Mouse (Mus musculus) kidney, postnatal 0 days (tissue): ENCODE data around the gene Zhx3. TPM values are rescaled to one million over a fixed set of nuclear protein-coding genes. Genes with fewer than 3 reads are reported as not detected.

ENCODE experiments used
- ATAC-seq: fragments of 200-750 bp; cut with Nextera tagmentation; replicated peaks from 2 replicates; pipeline ENCODE4 v1.8.0; 2017; ENCODE audit warnings: low read depth, moderate number of reproducible peaks, moderate TSS enrichment, moderate library complexity; ENCODE audit not compliant: low FRiP score
- DNase-seq: peaks from one replicate; pipeline ENCODE4 v3.0.0-alpha.2; 2016; ENCODE audit warnings: low spot score
- H3K27ac ChIP-seq: fragments of 300-500 bp; sonication (generic); 2 replicates; pipeline ENCODE4 v1.5.1; 2014; ENCODE audit warnings: mild to moderate bottlenecking
- H3K27me3 ChIP-seq: fragments of 300-500 bp; sonication (generic); 2 replicates; pipeline ENCODE4 v1.6.1; 2014; ENCODE audit warnings: low read length, mixed read lengths; ENCODE audit not compliant: insufficient read depth
- H3K36me3 ChIP-seq: fragments of 300-500 bp; sonication (generic); 2 replicates; pipeline ENCODE4 v1.6.1; 2014; ENCODE audit warnings: low read length, mixed read lengths; ENCODE audit not compliant: insufficient read depth
- H3K4me1 ChIP-seq: fragments of 300-500 bp; sonication (generic); replicated peaks from 2 replicates; pipeline ENCODE4 v1.6.1; 2014; ENCODE audit warnings: antibody characterized with exemption, low read length, mixed read lengths; ENCODE audit not compliant: insufficient read depth
- H3K4me2 ChIP-seq: fragments of 300-500 bp; sonication (generic); 2 replicates; pipeline ENCODE4 v1.6.1; 2014; ENCODE audit warnings: mild to moderate bottlenecking, low read length, moderate library complexity, mixed read lengths
- H3K4me3 ChIP-seq: fragments of 300-500 bp; sonication (generic); replicated peaks from 2 replicates; pipeline ENCODE4 v1.5.1; 2014; ENCODE audit warnings: low read depth, low read length
- H3K9ac ChIP-seq: fragments of 300-500 bp; sonication (generic); 2 replicates; pipeline ENCODE4 v1.6.1; 2014; ENCODE audit warnings: low read depth, low read length
- H3K9me3 ChIP-seq: fragments of 300-500 bp; sonication (generic); replicated peaks from 2 replicates; pipeline ENCODE4 v1.6.1; 2016; ENCODE audit warnings: low read length, inconsistent platforms, mixed read lengths
- CTCF ChIP-seq: IDR thresholded peaks from 2 replicates; pipeline ENCODE4 v1.5.1; 2016; ENCODE audit warnings: antibody characterized with exemption, low read depth, mild to moderate bottlenecking, moderate library complexity
- WGBS: fragments of 180-500 bp; shearing (Covaris S2); extraction: QIAGEN DNeasy Blood & Tissue Kit; methylation state at CpG from one replicate; pipeline ENCODE4 v1.1.7; 2014; 5-methylcytosine and 5-hydroxymethylcytosine counted together
- polyA plus RNA-seq: library from polyadenylated mRNA; unstranded; fragments of >200 nt; fragmentation: Nextera tagmentation; extraction: Ambion mirVana; gene quantifications from 2 replicates; pipeline ENCODE4 v1.2.1, GENCODE M21; 2015

Gene Zhx3
- polyA plus RNA-seq, 1 experiment from 2014 or later, result 12.6 TPM

DNA sequence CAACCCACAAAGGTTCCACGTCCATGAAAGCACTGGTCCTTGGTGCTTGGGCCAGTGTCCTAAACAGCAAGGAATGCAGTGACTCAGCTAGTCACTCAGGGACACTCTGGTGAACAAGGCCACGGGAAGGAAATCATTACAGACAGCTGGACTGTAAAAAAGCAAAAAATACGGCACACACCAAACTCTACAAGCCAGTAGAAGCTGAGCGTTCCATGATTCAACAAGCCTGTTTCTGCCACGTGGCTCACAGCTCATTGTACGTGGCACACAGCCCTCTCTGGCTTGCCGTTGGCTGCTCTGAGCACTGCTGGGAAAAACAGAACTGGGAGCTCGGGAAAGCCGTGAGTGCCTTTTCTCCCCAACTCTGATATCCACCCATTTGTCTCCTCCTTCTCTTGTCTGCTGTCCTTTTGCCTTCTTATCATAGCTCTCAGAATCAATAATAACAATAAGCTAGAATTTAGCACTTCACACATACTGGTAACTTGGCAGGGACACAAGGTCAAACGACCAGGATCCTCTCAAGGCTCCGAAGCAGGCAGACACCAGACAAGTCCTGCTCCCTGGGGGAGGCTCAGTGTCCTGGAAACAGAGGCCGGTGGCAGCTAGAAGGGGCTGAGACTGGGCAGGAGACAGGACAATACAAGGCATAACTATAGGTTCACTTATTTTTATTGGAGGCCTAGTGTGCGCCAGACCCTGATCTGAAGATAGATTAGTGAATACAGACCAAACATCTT, 7.8 kb upstream of the Zhx3 start, which contains the start of gene Lpin3:
TSS of gene Lpin3 (plus strand) at position 218 of the 743 bp plus-strand sequence.
- H3K4me3 ChIP-seq, result no peak within 1 kb of the TSS
- no peak within 1 kb of the TSS for H3K9ac ChIP-seq
- TF ChIP-seq CTCF, result no peak
- no peaks in the 10 kb centered on the region for H3K27me3 ChIP-seq
- no peaks in the 10 kb centered on the region for H3K4me1 ChIP-seq
- ATAC-seq (no peak; the same call in 1 of the 2 replicates), DNase-seq (peak; percentile 36)
- 47% methylated on average over 13 of the region's 13 CpGs for WGBS
- no peaks in the 10 kb centered on the region for H3K36me3 ChIP-seq
- H3K9me3 ChIP-seq, result no peaks in the 10 kb centered on the region
- H3K4me2 ChIP-seq, result no peak within 1 kb of the TSS
- no peak within 1 kb of the TSS for H3K27ac ChIP-seq

- Histone ChIP-seq H3K36me3 (no peaks in the 10 kb centered on the region), H3K4me3 (no peak overlapping the region), H3K4me2 (no peak overlapping the region), H3K9me3 (no peaks in the 10 kb centered on the region), H3K4me1 (0 out of 2 replicates have a peak, but pooled peaks cover 8% of the 10 kb centered on the region), H3K9ac (no peak overlapping the region), H3K27me3 (no peaks in the 10 kb centered on the region), H3K27ac (no peak overlapping the region)
- DNase-seq (no peak), ATAC-seq (no peak)
- WGBS, result 85% methylated on average over 4 of the region's 4 CpGs
- TF ChIP-seq CTCF, result peak; percentile 53
These were observed 3.3 kb upstream of the Zhx3 start for GRCm38 (mm10) chr2:160876115-160876514.

GRCm38 (mm10) chr2:160874231-160874877, 1.6 kb upstream of the Zhx3 start:
- Histone ChIP-seq H3K4me1 (0 out of 2 replicates have a peak, but pooled peaks cover 8% of the 10 kb centered on the region), H3K9me3 (no peaks in the 10 kb centered on the region), H3K36me3 (no peaks in the 10 kb centered on the region), H3K27me3 (no peaks in the 10 kb centered on the region), H3K4me3 (no peak overlapping the region), H3K27ac (0 out of 2 replicates have a peak overlapping the region, but pooled peaks have one; percentile 97), H3K4me2 (no peak overlapping the region), H3K9ac (no peak overlapping the region)
- ATAC-seq, result no peak
- peak; percentile 24 for DNase-seq
- TF ChIP-seq CTCF, result no peak
- WGBS, result 78% methylated on average over 5 of the region's 5 CpGs

DNA sequence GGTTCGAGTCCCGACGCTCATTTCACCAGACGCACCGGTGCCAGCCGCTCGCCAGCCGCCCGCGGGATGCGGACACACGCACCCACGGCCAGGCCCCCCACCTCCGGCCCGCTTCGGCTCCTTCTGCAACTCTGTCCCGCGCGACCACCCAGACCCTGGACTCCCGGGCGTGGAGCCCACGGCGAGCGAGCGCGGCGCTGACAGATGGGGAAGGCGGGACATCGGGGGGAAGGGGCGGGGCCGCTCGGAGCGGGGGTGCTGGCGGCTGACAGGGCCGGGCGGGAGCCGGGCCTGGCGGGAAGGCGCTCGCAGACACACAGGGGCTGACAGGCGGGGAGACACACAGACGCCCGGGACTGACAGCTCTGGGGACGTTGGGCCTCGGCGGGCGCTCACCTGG, 403 bp downstream of the Zhx3 start:
- H3K4me2 ChIP-seq, result peak overlapping the region; percentile 64
- no peaks in the 10 kb centered on the region for H3K36me3 ChIP-seq
- TF ChIP-seq CTCF, result no peak
- no peaks in the 10 kb centered on the region for H3K9me3 ChIP-seq
- H3K9ac ChIP-seq, result peak overlapping the region; percentile 97
- DNase-seq (peak; percentile 68), ATAC-seq (peak; percentile 80)
- no peaks in the 10 kb centered on the region for H3K27me3 ChIP-seq
- peak overlapping the region; percentile 97 for H3K27ac ChIP-seq
- WGBS, result under 1% methylated on average over 33 of the region's 47 CpGs
- 0 out of 2 replicates have a peak, but pooled peaks cover 8% of the 10 kb centered on the region for H3K4me1 ChIP-seq
- peak overlapping the region; percentile 84 for H3K4me3 ChIP-seq

- Histone ChIP-seq H3K9ac (no peak overlapping the region), H3K36me3 (no peaks in the 10 kb centered on the region), H3K4me1 (0 out of 2 replicates have a peak, but pooled peaks cover 8% of the 10 kb centered on the region), H3K4me2 (peak overlapping the region; percentile 51), H3K27me3 (no peaks in the 10 kb centered on the region), H3K27ac (no peak overlapping the region), H3K9me3 (no peaks in the 10 kb centered on the region), H3K4me3 (peak overlapping the region; percentile 16; the same call in 1 of the 2 replicates)
- 71% methylated on average over 3 of the region's 3 CpGs for WGBS
- ATAC-seq, result no peak
- no peak for DNase-seq
- no peak for TF ChIP-seq CTCF
These were observed 1.5 kb downstream of the Zhx3 start for GRCm38 (mm10) chr2:160871310-160871709.

GRCm38 (mm10) chr2:160869446-160869845, 3.4 kb downstream of the Zhx3 start:
- TF ChIP-seq CTCF, result no peak
- Histone ChIP-seq H3K9ac (no peak overlapping the region), H3K4me1 (0 out of 2 replicates have a peak, but pooled peaks cover 8% of the 10 kb centered on the region), H3K27ac (no peak overlapping the region), H3K27me3 (no peaks in the 10 kb centered on the region), H3K4me3 (no peak overlapping the region), H3K4me2 (no peak overlapping the region), H3K9me3 (no peaks in the 10 kb centered on the region), H3K36me3 (no peaks in the 10 kb centered on the region)
- 76% methylated on average over 3 of the region's 3 CpGs for WGBS
- ATAC-seq (no peak), DNase-seq (no peak)
